Mouse (Mus musculus): Measurements from ENCODE around the gene Sgca.
"Not testable (repeated sequence)": the region's sequence is repeated elsewhere in the genome, so short reads cannot be mapped to it uniquely, and the experiment has no call there.

The Sgca gene

GRCm38 (mm10) chr11:94986435-94986834 lies 10.3 kb upstream of the Sgca start:
- no peak for DNase-seq

DNA sequence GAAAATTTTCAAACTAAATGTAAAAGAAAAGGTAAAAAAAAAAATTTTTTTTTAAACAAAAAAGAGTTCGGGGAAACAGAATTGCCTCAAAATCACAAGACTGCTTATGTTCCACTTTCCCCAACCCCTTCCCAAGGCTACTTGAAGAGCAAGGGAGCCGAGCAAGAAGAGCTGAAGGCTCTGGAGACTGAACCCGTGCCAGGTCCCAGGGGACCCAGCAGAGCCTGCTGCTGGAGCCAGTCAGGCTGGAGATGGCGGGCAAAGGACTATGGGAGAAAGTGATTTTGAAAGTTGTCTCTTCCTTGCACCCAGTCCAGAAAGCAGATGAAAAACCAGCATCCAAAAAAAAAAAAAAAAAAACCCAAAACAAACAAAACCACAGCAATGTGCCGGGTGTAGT lies 9.7 kb upstream of the Sgca start:
- peak; percentile 38 to 50 for DNase-seq

DNA sequence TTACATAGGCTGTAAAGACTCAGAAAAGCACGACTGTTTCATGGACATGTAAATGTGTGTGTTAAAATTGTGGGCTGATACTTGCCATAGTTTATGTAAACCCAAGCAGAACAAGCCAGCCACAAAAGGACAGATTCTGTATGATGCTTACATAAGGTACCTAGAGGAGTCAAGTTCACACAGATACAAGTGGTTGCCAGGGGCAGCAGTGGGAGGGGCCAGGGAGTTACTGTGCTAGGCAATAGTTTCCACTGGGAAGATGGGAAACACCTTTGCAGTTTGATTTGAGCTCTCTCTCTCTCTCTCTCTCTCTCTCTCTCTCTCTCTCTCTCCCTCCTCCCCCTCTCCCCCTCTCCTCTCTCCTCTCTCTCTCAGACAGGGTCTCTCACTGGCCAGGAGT lies 9.0 kb upstream of the Sgca start:
- DNase-seq, result no peak

DNA sequence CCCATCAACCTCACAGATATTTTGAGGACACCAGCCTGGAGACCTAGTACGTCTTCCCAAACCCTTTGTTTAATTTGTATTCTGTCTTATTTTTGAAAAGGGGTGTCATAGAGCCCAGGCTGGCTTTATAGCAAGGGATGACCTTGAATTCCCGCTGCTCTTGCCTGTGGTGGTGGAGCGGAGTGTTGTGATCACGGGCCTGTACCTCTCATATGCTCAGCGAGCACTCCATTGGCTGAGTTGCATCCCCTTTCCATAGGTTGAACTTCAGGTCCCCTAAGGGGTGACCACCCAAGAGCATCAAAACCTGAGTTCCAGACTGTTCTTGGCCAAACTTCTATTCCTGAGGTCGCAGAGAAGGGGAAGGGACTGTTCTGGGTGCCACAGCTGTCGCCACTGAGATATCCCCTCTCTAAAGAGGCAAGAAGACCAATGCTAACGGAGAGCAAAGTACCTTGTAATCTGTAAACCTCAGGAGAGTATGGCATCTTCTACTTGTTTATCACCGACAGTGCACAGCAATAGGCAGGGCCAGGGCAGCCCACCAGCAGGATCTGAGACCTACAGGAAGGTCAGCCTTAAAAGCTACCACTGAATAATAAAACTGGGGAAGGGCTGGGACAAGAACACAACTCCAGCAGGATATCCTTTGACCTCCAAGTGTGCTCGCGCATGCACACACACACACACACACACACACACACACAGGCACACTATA lies 3.5 kb upstream of the Sgca start:
- DNase-seq, result peak in 1 of 2 experiments; percentile 24

- peak; percentile 97 to 98 for DNase-seq
Measured at GRCm38 (mm10) chr11:94978947-94979346, 2.8 kb upstream of the Sgca start.

DNA sequence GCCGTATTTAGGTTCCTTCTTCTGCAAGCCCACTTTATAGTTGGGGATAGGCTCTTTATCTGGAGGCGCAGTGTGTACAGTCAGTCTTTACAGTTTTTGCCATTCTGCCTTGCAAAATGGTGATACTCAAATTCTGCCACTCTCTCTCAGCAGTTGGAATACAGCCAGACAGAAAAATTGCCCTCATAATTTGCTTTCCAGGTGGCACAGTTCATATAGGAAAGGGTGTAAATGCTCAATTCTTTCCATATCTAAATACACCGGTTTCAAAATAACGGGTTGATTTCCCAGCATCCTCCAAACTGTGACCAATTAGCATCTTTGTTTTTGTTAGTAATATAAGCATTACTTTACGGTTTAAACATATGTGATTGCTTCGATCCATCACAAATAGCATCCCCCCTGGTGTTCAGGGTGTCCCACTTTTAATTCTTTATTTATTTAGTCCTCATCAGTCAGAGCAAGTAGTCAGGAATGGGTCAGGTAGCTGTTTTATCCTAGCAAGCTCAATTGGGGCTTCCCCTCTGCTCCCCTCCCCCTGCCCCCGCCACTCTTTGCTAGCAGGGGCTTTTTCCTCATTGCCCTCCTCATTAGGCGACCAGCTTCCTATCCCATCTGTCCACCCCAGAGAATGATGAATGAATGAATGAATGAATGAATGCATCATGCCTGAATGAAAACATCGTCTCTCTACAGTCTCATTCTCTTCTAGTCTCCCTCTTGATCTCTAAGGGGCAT lies 2.2 kb upstream of the Sgca start:
- DNase-seq, result peak; percentile 75 to 78

DNA sequence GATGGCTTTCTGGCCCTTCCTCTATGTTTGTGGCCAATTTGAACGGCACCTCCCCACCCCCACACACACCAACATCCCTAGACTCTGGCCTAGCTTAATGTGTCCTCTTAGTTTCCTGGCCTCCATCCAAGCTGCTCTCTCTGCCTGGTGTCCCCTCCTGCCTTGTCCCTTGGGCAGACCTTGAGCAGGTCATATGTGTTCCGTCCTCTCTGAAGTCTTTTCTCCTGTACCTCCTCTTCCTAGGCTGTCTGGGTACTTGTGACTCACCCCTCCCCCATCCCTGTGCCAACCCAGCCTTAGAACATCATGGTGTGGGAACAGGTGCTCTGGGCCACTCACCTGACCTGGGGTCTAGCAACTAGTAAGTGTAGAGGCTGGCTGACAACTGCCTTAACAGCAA lies 1.2 kb downstream of the Sgca start:
- no peak for DNase-seq

GRCm38 (mm10) chr11:94973313-94973712 lies 2.8 kb downstream of the Sgca start:
- peak; percentile 42 to 58 for DNase-seq

DNA sequence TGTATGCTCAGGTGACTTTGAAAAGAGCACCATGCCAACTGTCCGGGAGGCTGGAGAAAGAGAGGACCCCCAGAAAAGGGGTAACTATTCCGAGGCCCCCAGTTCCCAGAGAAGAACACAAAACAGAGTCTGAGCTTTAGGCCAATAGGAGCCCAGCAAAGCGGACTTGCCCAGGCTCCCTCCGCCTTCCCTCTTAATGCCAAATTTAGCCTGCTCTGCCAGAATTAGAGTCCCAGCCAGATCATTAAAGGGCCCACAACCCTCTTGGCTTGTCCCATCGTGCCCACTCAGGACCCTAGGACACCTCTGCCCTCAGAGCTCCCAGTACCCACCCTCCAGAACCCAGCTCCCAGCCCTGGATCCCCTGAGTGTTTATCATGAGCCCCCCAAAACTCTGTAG lies 3.2 kb downstream of the Sgca start:
- DNase-seq, result peak in 1 of 2 experiments; percentile 28

DNA sequence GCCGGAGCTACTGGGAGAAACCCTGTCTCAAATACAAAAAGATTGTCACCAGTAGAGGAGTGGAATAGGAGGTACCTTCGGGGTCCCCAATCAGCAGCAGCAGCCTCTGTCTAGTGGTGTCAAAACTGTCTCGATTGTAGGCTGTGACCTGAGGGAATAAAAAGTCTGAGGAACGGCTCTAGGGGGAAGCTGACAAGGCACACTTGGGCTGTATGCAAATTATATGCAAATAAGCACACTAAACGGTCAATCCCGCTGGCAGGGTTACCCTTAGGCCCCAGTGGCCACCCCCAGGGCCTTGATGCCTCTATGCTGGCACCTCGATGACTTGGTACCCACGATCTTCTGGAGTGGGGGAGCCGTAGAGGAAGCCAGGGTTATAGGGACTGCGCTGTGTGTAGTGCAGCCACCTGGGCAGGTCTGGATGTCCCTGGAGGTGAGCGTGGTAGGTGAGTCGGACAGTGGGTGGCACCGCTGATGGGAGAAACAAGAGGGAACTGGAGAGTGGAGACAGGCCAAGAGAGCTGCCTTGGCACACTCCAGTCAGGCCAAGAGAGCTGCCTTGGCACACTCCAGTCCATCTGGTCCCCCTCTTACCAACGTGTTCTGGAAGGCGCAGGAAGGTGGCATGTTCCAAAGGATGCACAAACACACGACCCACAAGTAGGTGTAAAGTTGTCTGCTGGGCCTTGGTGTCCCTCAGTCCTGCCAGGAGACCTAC lies 4.1 kb downstream of the Sgca start:
- DNase-seq, result peak; percentile 64 to 71

DNA sequence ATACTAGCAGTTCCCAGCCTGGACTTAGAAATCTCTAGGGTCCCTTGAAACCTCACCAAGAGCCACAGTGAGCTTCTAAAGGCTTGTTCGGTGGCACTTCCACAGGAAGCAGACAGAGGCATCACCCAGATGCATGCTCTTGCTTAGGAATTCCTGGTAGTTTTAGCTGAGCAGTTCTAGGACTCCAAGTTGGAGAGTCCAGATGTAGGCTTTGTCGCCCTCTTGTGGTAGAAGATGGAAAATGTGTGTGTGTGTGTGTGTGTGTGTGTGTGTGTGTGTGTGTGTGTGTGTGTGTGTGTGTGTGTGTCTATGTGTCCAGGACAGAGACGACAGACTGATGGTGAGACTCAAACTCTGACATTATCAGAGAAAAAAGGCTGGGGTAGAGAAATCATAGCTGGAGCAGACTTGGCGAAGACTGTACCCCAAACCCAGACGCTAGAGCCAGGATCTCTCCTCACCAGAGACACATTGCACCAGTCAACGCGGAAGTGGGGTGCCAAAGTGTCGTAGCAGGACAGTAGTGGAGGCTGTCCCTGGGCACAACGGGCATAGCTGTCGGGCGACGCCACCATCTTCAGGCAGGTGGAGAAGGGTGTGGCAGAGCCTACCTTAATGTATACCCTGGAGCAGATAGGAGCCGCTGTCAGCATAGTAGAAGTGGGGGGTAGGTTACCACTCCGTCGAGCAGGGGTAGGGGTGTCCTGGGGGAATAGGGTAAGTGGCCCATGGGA lies 5.8 kb downstream of the Sgca start:
- peak; percentile 87 to 93 for DNase-seq

DNA sequence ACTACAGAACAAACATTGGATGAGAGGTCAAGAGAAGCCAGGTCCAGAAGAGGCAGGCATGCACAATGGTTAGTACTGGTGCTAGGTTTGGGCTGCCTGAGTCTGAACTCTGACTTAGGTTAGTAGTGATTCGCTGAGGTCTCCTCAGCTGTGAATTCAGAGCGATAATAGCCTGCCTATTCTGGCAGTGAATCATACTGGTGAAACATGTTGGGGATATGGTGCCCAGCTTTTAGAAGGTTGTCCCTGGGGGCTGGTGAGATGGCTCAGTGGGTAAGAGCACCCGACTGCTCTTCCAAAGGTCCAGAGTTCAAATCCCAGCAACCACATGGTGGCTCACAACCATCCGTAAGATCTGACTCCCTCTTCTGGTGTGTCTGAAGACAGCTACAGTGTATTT lies 6.4 kb downstream of the Sgca start:
- not testable (repeated sequence) for DNase-seq

DNA sequence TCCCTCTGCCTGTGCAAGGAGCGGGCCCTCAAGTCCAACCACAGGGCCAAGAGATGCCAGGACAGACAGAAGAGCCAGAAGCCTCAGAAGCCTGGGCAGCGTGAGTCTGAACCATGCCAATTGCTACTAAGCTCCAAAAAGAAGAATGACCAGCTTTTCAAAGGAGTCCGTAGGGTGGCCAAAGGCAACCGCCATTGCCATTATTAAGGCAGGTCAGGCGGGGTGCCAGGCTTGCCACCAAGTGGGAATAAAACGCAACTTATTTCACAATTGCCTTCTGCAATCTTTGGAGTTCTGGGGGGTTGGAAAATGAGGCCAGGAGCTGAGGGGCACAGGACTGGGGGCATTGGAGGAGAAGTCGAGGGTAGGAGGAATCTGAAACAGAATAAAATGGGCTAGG lies 7.9 kb downstream of the Sgca start:
- DNase-seq, result peak; percentile 47 to 64

DNA sequence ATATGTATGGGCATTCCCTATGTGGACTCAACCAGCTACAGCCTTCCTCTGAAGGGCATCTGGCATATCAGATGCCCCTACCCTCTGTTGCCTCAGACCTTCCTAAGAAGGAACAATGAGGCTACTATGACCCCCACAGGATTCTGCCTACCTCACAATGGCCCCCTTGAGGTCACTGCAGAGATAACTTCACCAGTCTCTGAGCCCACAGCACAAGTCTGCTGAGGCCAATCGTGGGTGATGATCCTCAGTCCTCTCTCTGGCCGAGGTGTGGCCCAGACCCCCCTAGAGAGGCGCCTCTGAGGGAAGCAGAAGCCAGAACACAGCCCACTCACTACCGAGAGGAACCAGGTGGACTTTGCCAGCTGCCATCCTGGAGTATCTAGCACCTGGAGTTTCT lies 8.7 kb downstream of the Sgca start, which contains the start of gene Hils1:
TSS of gene Hils1 (plus strand) at position 175 of the 400 bp plus-strand sequence.
- DNase-seq, result no peak

- no peak for DNase-seq
Measured at GRCm38 (mm10) chr11:94962534-94963101, 13.5 kb downstream of the Sgca start.

GRCm38 (mm10) chr11:94958065-94958858 lies 17.9 kb downstream of the Sgca start:
- DNase-seq, result peak; percentile 91 to 94

- DNase-seq, result peak; percentile 47 to 53
Measured at GRCm38 (mm10) chr11:94957693-94958064, 18.4 kb downstream of the Sgca start.

GRCm38 (mm10) chr11:94955103-94955502 lies 21.0 kb downstream of the Sgca start:
- DNase-seq, result no peak

GRCm38 (mm10) chr11:94952169-94952568 lies 24.0 kb downstream of the Sgca start:
- DNase-seq, result peak; percentile 40 to 47

GRCm38 (mm10) chr11:94945236-94945635 lies 30.9 kb downstream of the Sgca start:
- DNase-seq, result no peak

- DNase-seq, result no peak
Measured at GRCm38 (mm10) chr11:94944295-94944694, 31.8 kb downstream of the Sgca start.

DNA sequence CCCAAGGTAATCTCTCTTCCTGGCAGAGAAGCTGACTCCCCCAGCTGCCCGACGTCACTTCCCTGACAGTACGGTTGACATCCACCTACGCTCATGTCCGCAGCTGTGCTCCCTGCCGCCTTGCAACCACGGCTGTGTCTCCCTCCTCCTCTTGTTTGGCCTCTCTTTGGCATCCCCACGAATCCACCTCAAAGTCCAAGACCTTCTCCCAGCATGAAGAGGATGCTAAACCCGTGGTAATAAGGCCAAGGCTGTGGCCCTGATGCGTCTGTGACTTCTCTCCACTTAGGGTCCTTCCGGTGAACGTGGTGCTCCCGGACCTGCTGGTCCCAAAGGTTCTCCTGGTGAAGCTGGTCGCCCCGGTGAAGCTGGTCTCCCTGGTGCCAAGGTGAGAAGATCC lies 33.1 kb downstream of the Sgca start:
- no peak for DNase-seq

Data from cerebellum, postnatal 10 days (tissue).